Mouse (Mus musculus) intestine, postnatal 0 days (tissue): ENCODE measurements at regions not wholly inside any gene's neighbourhood (a gene's known extent, or its start where the extent isn't known, plus 50 kb on each side); places are given as distances from the start of the nearest gene placed in this dataset.
A peak's percentile ranks its signal among the peaks of the same experiment; 100 is the strongest.

Experiments
- ATAC-seq: fragments of 200-750 bp; cut with Nextera tagmentation; 2 replicates; pipeline ENCODE4 v1.8.0; 2017; ENCODE audit warnings: mild to moderate bottlenecking, moderate TSS enrichment, moderate library complexity
- H3K27ac ChIP-seq: fragments of 300-500 bp; sonication (generic); 2 replicates; pipeline ENCODE4 v1.5.1; 2014; ENCODE audit warnings: mild to moderate bottlenecking, low read depth, low read length, moderate library complexity
- H3K27me3 ChIP-seq: fragments of 300-500 bp; sonication (generic); replicated peaks from 2 replicates; pipeline ENCODE4 v1.6.1; 2014; ENCODE audit warnings: low read length, mixed read lengths; ENCODE audit not compliant: control insufficient read depth, insufficient read depth
- H3K36me3 ChIP-seq: fragments of 300-500 bp; sonication (generic); 2 replicates; pipeline ENCODE4 v1.6.1; 2014; ENCODE audit warnings: mild to moderate bottlenecking, moderate library complexity; ENCODE audit not compliant: control insufficient read depth, insufficient read depth
- H3K4me1 ChIP-seq: fragments of 300-500 bp; sonication (generic); replicated peaks from 2 replicates; pipeline ENCODE4 v1.6.1; 2014; ENCODE audit warnings: antibody characterized with exemption, low read length, mixed read lengths; ENCODE audit not compliant: control insufficient read depth, insufficient read depth
- H3K4me2 ChIP-seq: fragments of 300-500 bp; sonication (generic); replicated peaks from 2 replicates; pipeline ENCODE4 v1.6.1; 2014; ENCODE audit warnings: low read depth, mild to moderate bottlenecking, moderate library complexity
- H3K4me3 ChIP-seq: fragments of 300-500 bp; sonication (generic); 2 replicates; pipeline ENCODE4 v1.5.1; 2014; ENCODE audit warnings: low read depth, low read length
- H3K9ac ChIP-seq: fragments of 300-500 bp; sonication (generic); 2 replicates; pipeline ENCODE4 v1.6.1; 2014; ENCODE audit warnings: mild to moderate bottlenecking, low read depth, low read length
- H3K9me3 ChIP-seq: fragments of 300-500 bp; sonication (generic); 2 replicates; pipeline ENCODE4 v1.6.1; 2016; ENCODE audit warnings: mixed run types; ENCODE audit not compliant: control insufficient read depth
- CTCF ChIP-seq: sonication (generic); IDR thresholded peaks from 2 replicates; pipeline ENCODE4 v1.5.1; 2016; ENCODE audit warnings: low read depth, mild to moderate bottlenecking, control low read depth, antibody characterized with exemption, moderate library complexity
- WGBS: fragments of 180-500 bp; shearing (Covaris S2); extraction: QIAGEN DNeasy Blood & Tissue Kit; methylation state at CpG from one replicate; pipeline ENCODE4 v1.1.7; 2014; 5-methylcytosine and 5-hydroxymethylcytosine counted together

DNA sequence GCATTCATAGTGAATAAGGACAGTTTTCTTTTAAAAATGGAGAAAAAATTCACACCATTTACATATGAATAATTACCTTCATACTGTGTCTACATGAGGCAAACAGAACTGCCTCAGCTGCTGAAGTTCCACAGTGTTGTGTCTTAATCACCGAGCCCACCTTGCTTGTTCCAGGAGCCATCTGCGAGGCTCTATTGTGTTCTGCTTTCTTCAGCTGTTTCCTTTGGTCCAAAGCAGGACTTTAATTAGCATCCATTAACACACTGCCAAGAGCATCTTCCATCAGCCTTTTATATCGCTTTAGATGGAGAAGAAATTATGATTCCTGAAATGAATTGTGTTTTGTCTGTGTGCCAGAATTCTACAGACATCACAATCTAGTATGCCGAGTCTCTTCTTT lies 3423.1 kb upstream of the Lrrc6 start:
- H3K9me3 ChIP-seq = no peaks in the 10 kb centered on the region
- no peak overlapping the region for H3K4me2 ChIP-seq
- TF ChIP-seq CTCF = no peak
- ATAC-seq = no peak
- no peak overlapping the region for H3K4me3 ChIP-seq
- no peaks in the 10 kb centered on the region for H3K4me1 ChIP-seq
- H3K9ac ChIP-seq = no peak overlapping the region
- no peaks in the 10 kb centered on the region for H3K27me3 ChIP-seq
- 89% methylated on average over 4 of the region's 4 CpGs for WGBS
- H3K36me3 ChIP-seq = no peaks in the 10 kb centered on the region
- H3K27ac ChIP-seq = no peak overlapping the region

DNA sequence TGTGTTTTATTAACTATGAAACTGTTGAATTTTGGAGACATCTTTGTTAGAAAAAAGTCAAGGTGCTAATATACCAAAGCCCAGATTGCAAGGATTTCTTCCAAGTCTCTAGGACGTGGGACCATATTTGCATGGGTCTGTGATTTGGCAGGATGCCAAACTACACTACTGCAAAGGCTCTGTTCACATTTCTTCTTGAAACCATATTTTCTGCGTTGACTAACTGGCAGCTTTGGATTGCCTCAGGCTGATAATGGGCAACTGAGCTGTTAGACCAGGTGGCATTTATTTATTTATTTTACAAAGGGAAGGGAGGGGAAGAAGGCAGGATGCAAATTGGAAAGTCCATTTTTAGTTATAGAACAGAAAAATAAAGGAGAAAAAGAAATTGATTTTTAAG lies 3422.6 kb upstream of the Lrrc6 start:
- H3K4me2 ChIP-seq = no peak overlapping the region
- TF ChIP-seq CTCF = no peak
- H3K9ac ChIP-seq = no peak overlapping the region
- H3K27ac ChIP-seq = no peak overlapping the region
- H3K4me3 ChIP-seq = no peak overlapping the region
- 26% methylated on average over 2 of the region's 2 CpGs for WGBS
- no peaks in the 10 kb centered on the region for H3K36me3 ChIP-seq
- no peak for ATAC-seq
- no peaks in the 10 kb centered on the region for H3K27me3 ChIP-seq
- no peaks in the 10 kb centered on the region for H3K9me3 ChIP-seq
- no peaks in the 10 kb centered on the region for H3K4me1 ChIP-seq

DNA sequence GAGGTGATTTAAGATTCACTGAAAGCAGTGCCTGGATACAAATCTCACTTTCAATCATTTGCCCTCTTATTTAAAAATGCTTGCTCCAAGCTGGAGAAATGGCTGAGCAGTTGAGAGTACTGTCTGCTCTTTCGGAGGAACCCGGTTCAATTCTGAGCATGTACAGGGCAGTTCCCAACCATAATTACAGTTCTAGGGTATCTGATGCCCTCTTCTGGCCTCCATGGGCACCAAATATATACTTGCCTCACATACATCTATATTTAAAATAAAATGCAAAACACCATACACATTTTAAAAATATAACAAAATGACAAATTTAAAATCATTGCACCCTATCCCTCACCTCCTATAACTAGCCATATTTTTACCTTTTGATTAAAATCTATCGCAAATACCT lies 3421.5 kb upstream of the Lrrc6 start:
- TF ChIP-seq CTCF = peak; percentile 25
- H3K4me3 ChIP-seq = no peak overlapping the region
- no peak overlapping the region for H3K4me2 ChIP-seq
- no peaks in the 10 kb centered on the region for H3K4me1 ChIP-seq
- no peaks in the 10 kb centered on the region for H3K36me3 ChIP-seq
- H3K27me3 ChIP-seq = no peaks in the 10 kb centered on the region
- WGBS = 82% methylated on average over 3 of the region's 3 CpGs
- H3K9ac ChIP-seq = no peak overlapping the region
- no peaks in the 10 kb centered on the region for H3K9me3 ChIP-seq
- H3K27ac ChIP-seq = no peak overlapping the region
- no peak for ATAC-seq

DNA sequence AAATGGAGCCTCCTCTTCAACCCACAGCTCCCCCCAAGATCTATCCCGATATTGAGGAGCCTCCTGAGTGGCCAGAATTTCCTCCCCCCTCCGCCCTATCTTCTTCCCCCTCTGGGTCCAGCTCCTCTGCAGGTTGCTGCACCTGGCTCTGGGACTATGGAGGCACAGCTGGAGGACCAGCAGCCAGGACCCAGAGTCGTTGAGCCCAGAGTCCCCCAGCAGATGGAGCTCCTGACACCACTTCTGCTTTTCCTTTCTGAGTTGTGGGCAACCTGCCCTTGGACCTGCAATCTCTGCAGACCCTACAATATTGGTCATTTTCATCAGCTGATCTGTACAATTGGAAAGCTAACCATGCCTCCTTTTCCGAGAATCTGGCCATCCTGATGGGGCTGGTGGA lies 3385.1 kb upstream of the Lrrc6 start:
- no peak for ATAC-seq
- H3K4me3 ChIP-seq = no peak overlapping the region
- H3K27ac ChIP-seq = no peak overlapping the region
- H3K4me2 ChIP-seq = no peak overlapping the region
- no peak overlapping the region for H3K9ac ChIP-seq
- 67% methylated on average over 4 of the region's 4 CpGs for WGBS
- H3K27me3 ChIP-seq = no peaks in the 10 kb centered on the region
- no peaks in the 10 kb centered on the region for H3K9me3 ChIP-seq
- H3K4me1 ChIP-seq = no peaks in the 10 kb centered on the region
- H3K36me3 ChIP-seq = no peaks in the 10 kb centered on the region
- TF ChIP-seq CTCF = no peak

DNA sequence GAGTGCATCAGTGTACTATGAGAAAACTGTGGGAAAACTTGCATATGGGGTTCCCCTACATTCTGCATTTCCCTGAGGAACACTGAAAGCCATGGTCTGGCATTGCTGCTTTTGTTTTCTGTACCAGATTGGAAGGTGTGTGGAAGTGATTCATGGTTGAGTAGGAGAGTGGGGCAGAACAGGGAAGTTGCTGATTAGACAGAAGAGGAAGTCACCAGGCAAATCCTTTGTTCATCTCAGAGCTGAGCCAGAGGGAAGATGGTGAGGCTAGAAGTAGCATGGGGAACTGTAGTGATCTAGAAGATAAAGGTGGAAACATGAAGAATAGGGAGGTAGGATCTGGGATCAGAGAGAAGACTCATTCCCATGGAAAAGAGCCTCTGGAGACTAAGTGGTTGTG lies 3377.8 kb upstream of the Lrrc6 start:
- H3K9me3 ChIP-seq = no peaks in the 10 kb centered on the region
- no peak for ATAC-seq
- H3K27me3 ChIP-seq = no peaks in the 10 kb centered on the region
- no peak overlapping the region for H3K4me3 ChIP-seq
- H3K9ac ChIP-seq = no peak overlapping the region
- H3K4me2 ChIP-seq = no peak overlapping the region
- TF ChIP-seq CTCF = no peak
- H3K27ac ChIP-seq = no peak overlapping the region
- H3K4me1 ChIP-seq = no peaks in the 10 kb centered on the region
- H3K36me3 ChIP-seq = no peaks in the 10 kb centered on the region

DNA sequence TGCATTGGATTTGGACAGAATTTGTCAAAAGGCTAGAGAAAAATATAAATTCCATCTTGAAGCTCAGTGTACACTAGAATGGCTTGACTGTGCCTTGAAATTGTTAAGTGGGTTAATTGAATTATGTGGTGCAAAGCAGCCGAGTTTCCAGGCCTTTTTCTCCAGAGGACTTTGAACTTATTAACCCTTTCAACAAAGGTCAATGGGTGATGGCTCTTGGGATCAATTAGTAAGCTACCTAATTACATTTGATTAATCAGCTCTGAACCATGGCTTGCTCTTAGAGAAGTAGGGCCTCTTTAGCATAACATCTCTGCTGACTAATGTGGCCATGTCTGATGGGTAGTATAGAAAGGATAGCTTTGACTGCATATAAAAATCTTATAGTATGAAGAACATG lies 3352.8 kb upstream of the Lrrc6 start:
- H3K4me3 ChIP-seq = no peak overlapping the region
- no peak for ATAC-seq
- H3K4me2 ChIP-seq = no peak overlapping the region
- H3K27me3 ChIP-seq = no peaks in the 10 kb centered on the region
- TF ChIP-seq CTCF = no peak
- no peaks in the 10 kb centered on the region for H3K36me3 ChIP-seq
- H3K27ac ChIP-seq = no peak overlapping the region
- WGBS = 38% methylated on average over 1 of the region's 1 CpGs
- no peaks in the 10 kb centered on the region for H3K4me1 ChIP-seq
- H3K9ac ChIP-seq = no peak overlapping the region
- no peaks in the 10 kb centered on the region for H3K9me3 ChIP-seq

DNA sequence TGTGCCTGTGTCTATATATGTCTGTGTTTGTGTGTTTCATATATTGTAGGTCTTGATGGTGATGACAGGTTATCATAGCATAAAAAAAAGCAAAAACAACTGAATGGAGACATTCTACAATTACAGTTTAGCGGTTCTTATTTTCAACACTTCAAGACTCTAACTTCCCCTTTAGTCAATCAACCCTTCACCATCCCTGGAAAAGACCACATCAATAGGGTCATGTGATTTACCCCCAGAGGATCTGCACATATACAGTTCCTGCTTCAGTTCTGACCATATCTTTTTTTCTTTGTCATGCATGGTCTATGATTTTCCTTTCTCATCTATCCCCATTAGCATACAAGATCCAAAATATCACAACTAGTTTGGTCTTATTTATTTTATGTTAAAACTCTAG lies 3348.9 kb upstream of the Lrrc6 start:
- no peak for ATAC-seq
- H3K9me3 ChIP-seq = no peaks in the 10 kb centered on the region
- no peaks in the 10 kb centered on the region for H3K36me3 ChIP-seq
- H3K4me1 ChIP-seq = no peaks in the 10 kb centered on the region
- H3K4me3 ChIP-seq = no peak overlapping the region
- no peak overlapping the region for H3K9ac ChIP-seq
- no peak overlapping the region for H3K4me2 ChIP-seq
- no peak for TF ChIP-seq CTCF
- H3K27ac ChIP-seq = no peak overlapping the region
- WGBS = 90% methylated on average over 1 of the region's 1 CpGs
- no peaks in the 10 kb centered on the region for H3K27me3 ChIP-seq
